Mouse (Mus musculus) midbrain, postnatal 0 days (tissue): ENCODE measurements around the gene Enpep. TPM values are rescaled to one million over a fixed set of nuclear protein-coding genes. Genes with fewer than 3 reads are reported as not detected.

Experiments used
- ATAC-seq: fragments of 200-750 bp; cut with Nextera tagmentation; 2 replicates; pipeline ENCODE4 v1.8.0; 2017; ENCODE audit warnings: moderate number of reproducible peaks, mild to moderate bottlenecking, moderate TSS enrichment, moderate library complexity; ENCODE audit not compliant: low FRiP score
- DNase-seq: peaks from one replicate; pipeline ENCODE4 v3.0.0-alpha.2; 2015; ENCODE audit warnings: low spot score
- H3K27ac ChIP-seq: fragments of 300-500 bp; sonication (generic); 2 replicates; pipeline ENCODE4 v1.5.1; 2014; ENCODE audit warnings: low read depth, mild to moderate bottlenecking, low read length, mixed read lengths
- H3K27me3 ChIP-seq: fragments of 300-500 bp; sonication (generic); 2 replicates; pipeline ENCODE4 v1.6.1; 2014; ENCODE audit warnings: low read length, control low read depth, mixed read lengths; ENCODE audit not compliant: insufficient read depth
- H3K36me3 ChIP-seq: fragments of 300-500 bp; sonication (generic); 2 replicates; pipeline ENCODE4 v1.6.1; 2014; ENCODE audit warnings: low read length, control low read depth, mixed read lengths; ENCODE audit not compliant: insufficient read depth
- H3K4me1 ChIP-seq: fragments of 300-500 bp; sonication (generic); 2 replicates; pipeline ENCODE4 v1.6.1; 2014; ENCODE audit warnings: mild to moderate bottlenecking, control low read depth, antibody characterized with exemption, low read length, mixed read lengths; ENCODE audit not compliant: insufficient read depth
- H3K4me2 ChIP-seq: fragments of 300-500 bp; sonication (generic); 2 replicates; pipeline ENCODE4 v1.6.1; 2014; ENCODE audit warnings: low read depth, mild to moderate bottlenecking, low read length, mixed read lengths; ENCODE audit not compliant: poor library complexity, severe bottlenecking
- H3K4me3 ChIP-seq: fragments of 300-500 bp; sonication (generic); 2 replicates; pipeline ENCODE4 v1.5.1; 2014; ENCODE audit warnings: low read depth, mild to moderate bottlenecking, low read length, moderate library complexity
- H3K9ac ChIP-seq: fragments of 300-500 bp; sonication (generic); replicated peaks from 2 replicates; pipeline ENCODE4 v1.6.1; 2014; ENCODE audit warnings: mild to moderate bottlenecking, low read length, moderate library complexity, mixed read lengths; ENCODE audit not compliant: poor library complexity, severe bottlenecking
- H3K9me3 ChIP-seq: fragments of 300-500 bp; sonication (generic); 2 replicates; pipeline ENCODE4 v1.6.1; 2016; ENCODE audit warnings: low read length, control low read depth
- CTCF ChIP-seq: IDR thresholded peaks from 2 replicates; pipeline ENCODE4 v1.5.1; 2016; ENCODE audit warnings: antibody characterized with exemption, mild to moderate bottlenecking
- WGBS: fragments of 180-500 bp; shearing (Covaris S2); extraction: QIAGEN DNeasy Blood & Tissue Kit; methylation state at CpG from one replicate; pipeline ENCODE4 v1.1.7; 2014; 5-methylcytosine and 5-hydroxymethylcytosine counted together
- polyA plus RNA-seq: library from polyadenylated mRNA; unstranded; fragments of >200 nt; fragmentation: Nextera tagmentation; extraction: Ambion mirVana; gene quantifications from 2 replicates; pipeline ENCODE4 v1.2.1, GENCODE M21; 2015
- total RNA-seq: library from RNA; depleted of rRNA; stranded (reverse); fragments of >200 nt; gene quantifications from 2 replicates; pipeline ENCODE4 v1.2.3, GENCODE M21; 2014

Gene Enpep
- total and polyA plus RNA-seq, 2 experiments from 2014 or later = 1.9 to 3.0 TPM

DNA sequence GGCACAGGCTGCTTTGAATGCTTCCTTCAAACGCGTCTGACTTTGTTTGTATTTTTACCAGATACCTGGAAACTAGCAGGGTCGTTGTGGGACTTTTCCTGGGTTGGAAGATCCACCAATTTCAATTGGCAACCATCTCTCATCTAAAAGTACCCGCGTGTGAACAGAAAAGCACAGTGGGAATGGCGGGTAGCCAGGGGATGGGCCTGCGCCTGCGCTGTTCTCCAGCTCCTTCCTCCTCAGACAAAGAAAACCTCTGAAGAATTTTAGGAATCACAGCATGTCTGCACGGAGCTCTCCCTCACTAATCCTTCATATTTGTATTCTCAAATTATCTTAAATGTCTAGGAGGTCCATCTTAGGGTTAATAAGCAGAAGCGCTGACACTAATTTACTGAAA is 78.3 kb downstream of the Enpep start:
- ATAC-seq (no peak), DNase-seq (peak; percentile 17)
- TF ChIP-seq CTCF = no peak
- 52% methylated on average over 10 of the region's 10 CpGs for WGBS
- no peaks in the 10 kb centered on the region for H3K4me1 ChIP-seq
- no peaks in the 10 kb centered on the region for H3K36me3 ChIP-seq
- H3K27ac ChIP-seq = no peak overlapping the region
- no peak overlapping the region for H3K4me3 ChIP-seq
- no peaks in the 10 kb centered on the region for H3K9me3 ChIP-seq
- H3K27me3 ChIP-seq = no peaks in the 10 kb centered on the region
- no peak overlapping the region for H3K9ac ChIP-seq
- H3K4me2 ChIP-seq = no peak overlapping the region

DNA sequence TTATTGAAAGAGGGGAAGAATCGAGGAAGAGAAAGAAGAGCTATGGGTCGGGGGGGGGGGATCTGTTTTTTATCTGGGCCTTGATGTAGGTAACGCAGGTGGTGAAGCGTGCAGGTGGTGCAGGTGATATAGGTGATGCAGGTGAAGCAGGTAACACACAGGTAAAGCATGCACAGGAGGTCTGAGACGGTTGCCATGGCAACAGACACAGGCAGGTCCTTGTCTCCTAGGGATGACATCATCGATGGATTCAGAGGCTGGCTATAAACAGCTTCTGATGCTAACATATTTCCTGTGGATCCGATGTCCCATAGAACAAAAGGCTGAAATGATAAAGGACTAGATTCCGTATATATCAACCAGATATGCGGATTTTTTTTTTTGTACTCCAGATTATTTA is 81.5 kb downstream of the Enpep start:
- DNase-seq = peak; percentile 53
- Histone ChIP-seq H3K9me3 (no peaks in the 10 kb centered on the region), H3K27me3 (no peaks in the 10 kb centered on the region), H3K27ac (no peak overlapping the region), H3K4me2 (no peak overlapping the region), H3K36me3 (no peaks in the 10 kb centered on the region), H3K4me1 (no peaks in the 10 kb centered on the region), H3K9ac (no peak overlapping the region), H3K4me3 (no peak overlapping the region)
- ATAC-seq = no peak
- WGBS = 83% methylated on average over 9 of the region's 9 CpGs
- no peak for TF ChIP-seq CTCF

DNA sequence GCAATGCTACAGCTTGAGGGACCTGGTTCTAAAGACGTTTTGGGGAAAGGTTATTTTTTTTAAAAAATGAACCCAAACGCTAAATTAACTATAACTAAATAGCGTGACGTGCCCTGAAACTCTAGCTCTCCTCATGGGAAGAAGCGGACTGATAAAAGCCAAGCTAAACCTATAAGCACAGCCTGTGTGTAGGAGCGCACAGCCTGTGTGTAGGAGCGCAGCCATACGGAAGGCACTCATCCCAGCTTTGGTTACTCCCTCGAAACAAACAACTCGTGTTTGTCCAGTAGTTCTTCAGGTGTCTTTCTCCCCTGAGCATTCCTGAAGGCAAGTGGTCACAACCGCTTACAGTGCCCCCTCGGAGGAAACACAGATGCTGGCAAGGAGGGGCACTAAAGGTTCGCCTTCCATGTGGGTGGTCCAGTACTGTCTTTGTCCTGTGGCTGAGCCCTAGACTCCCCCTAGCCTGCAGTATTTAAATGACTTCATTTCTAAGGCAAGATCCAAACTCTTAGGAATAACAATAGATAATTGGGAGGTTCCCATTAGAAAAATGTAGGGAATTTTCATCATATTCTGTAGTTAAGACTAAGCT is 93.8 kb downstream of the Enpep start:
- no peak overlapping the region for H3K27ac ChIP-seq
- ATAC-seq = no peak
- H3K27me3 ChIP-seq = no peaks in the 10 kb centered on the region
- 32% methylated on average over 13 of the region's 13 CpGs for WGBS
- no peak for TF ChIP-seq CTCF
- no peak overlapping the region for H3K4me3 ChIP-seq
- no peak overlapping the region for H3K9ac ChIP-seq
- H3K4me1 ChIP-seq = no peaks in the 10 kb centered on the region
- DNase-seq = no peak
- no peaks in the 10 kb centered on the region for H3K36me3 ChIP-seq
- H3K4me2 ChIP-seq = no peak overlapping the region
- no peaks in the 10 kb centered on the region for H3K9me3 ChIP-seq

DNA sequence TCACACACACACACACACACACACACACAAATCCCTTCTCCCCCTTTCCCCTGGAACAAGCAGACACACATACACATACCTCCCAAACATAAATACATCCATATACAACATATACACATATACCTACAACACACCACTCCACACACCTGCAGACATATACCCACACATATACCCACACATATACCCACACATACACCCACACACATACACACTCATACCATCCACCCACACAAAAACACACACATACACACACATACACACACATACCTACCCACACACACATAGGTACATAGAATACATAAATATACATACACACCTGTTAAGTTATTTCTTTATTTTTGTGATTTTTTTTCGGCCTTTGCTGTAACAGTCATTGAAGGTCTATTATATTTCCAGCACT is 94.5 kb downstream of the Enpep start:
- no peaks in the 10 kb centered on the region for H3K27me3 ChIP-seq
- no peak for ATAC-seq
- no peaks in the 10 kb centered on the region for H3K36me3 ChIP-seq
- H3K9me3 ChIP-seq = no peaks in the 10 kb centered on the region
- no peak overlapping the region for H3K4me3 ChIP-seq
- TF ChIP-seq CTCF = no peak
- H3K9ac ChIP-seq = no peak overlapping the region
- H3K4me1 ChIP-seq = no peaks in the 10 kb centered on the region
- no peak overlapping the region for H3K27ac ChIP-seq
- DNase-seq = no peak
- WGBS = 76% methylated on average over 1 of the region's 1 CpGs
- no peak overlapping the region for H3K4me2 ChIP-seq

DNA sequence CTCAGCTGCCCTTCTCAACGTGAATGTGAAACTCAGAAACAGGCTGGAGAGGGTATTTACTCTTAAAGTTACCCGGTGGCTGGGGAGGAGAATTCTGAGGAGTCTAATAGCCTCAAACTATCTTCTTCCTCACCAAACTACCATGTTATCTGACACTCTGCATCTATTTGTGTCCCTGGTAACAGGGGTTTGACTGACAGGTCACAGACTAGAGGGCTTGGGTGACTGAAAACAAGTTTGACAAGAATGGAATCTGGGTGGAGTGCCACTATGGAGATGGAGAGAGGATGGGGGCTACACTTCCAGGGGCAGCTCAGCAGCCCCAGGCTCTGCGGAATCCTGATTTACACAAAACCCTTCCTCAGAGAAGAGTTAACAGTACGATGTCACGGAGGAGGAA is 105.2 kb downstream of the Enpep start:
- Histone ChIP-seq H3K9me3 (no peaks in the 10 kb centered on the region), H3K4me2 (no peak overlapping the region), H3K27me3 (peaks cover 66% of the 10 kb centered on the region), H3K27ac (no peak overlapping the region), H3K4me3 (no peak overlapping the region), H3K9ac (no peak overlapping the region), H3K36me3 (no peaks in the 10 kb centered on the region), H3K4me1 (no peaks in the 10 kb centered on the region)
- WGBS = 8% methylated on average over 5 of the region's 5 CpGs
- DNase-seq (no peak), ATAC-seq (no peak)
- no peak for TF ChIP-seq CTCF

DNA sequence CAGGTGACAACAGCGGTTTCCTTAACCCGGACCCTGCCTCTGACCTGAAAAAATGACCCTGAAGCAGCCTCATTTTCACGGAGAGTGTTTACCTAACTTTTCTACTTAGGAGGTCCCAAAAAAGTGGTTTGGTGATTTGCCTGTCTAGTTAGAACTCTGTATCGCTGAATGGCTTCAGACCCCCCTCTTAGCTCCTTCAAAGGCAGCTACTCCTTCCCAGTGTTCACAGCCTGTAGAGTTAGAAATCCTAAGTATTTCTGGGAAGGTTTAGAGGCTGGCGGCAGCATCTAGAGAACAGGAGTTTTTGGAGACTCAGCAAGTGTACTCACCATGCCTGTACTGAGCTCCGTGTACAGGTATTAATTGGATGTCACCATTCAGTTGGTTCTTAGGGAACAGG is 105.8 kb downstream of the Enpep start:
- H3K9ac ChIP-seq = no peak overlapping the region
- H3K9me3 ChIP-seq = no peaks in the 10 kb centered on the region
- H3K4me1 ChIP-seq = no peaks in the 10 kb centered on the region
- ATAC-seq (no peak), DNase-seq (no peak)
- no peak overlapping the region for H3K27ac ChIP-seq
- 1% methylated on average over 6 of the region's 6 CpGs for WGBS
- TF ChIP-seq CTCF = no peak
- no peaks in the 10 kb centered on the region for H3K36me3 ChIP-seq
- no peak overlapping the region for H3K4me3 ChIP-seq
- peaks cover 71% of the 10 kb centered on the region for H3K27me3 ChIP-seq
- H3K4me2 ChIP-seq = no peak overlapping the region
